Comparison of ENCODE assay signal across 10 mouse cellular contexts in the genomic region with DNA sequence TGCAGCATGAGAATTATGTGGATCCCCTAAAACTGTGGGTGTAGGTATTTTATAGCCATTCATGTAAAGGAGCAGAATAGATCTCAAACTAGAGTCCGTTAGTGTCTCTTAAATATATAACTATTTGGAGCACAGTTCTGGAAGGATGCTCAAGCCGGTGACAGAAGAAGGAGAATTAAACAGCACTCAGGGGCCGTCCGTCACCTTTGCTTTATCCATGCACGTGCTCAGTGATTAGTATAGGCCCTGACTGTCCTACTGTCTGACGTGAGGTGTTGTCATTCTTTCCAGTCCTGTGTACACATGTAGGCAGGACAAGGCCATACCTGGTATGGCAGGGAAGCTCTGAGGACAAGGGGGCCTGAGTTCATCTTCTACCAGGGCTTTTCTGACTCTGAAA.
A peak's percentile ranks its signal among the peaks of the same experiment; 100 is the strongest.
DNase-seq lines count a peak whose midpoint lies in the region; ATAC-seq lines count a peak whose summit lies in the region.
"Had no signal": no experiment of that assay in that cellular context is flagged by ENCODE, and none has a peak within 500 bp of the region (broad histone marks: within the 10 kb centered on the region; RNA-seq: fewer than 3 reads in every experiment).

No protein-coding gene starts in this region.

- no peak overlapping the region for H3K4me2 ChIP-seq in midbrain, embryonic 13.5 days (replicated peaks)
- no peak overlapping the region for H3K4me2 ChIP-seq in midbrain, embryonic 16.5 days (ENCODE audit: low read length)
- no peak overlapping the region for H3K4me2 ChIP-seq in stomach, embryonic 16.5 days (ENCODE audit: low read depth, low read length)
- H3K4me2 ChIP-seq: liver, embryonic 11.5 days had no signal

- H3K9me3 ChIP-seq in heart, embryonic 10.5 days = no peaks in the 10 kb centered on the region
- no peaks in the 10 kb centered on the region for H3K9me3 ChIP-seq in midbrain, embryonic 13.5 days
- no peaks in the 10 kb centered on the region for H3K9me3 ChIP-seq in midbrain, embryonic 16.5 days (replicated peaks; ENCODE audit: control insufficient read depth, low read length, poor library complexity, severe bottlenecking)
- no peaks in the 10 kb centered on the region for H3K9me3 ChIP-seq in limb, embryonic 10.5 days (replicated peaks)
- H3K9me3 ChIP-seq in stomach, embryonic 16.5 days (replicated peaks; ENCODE audit: control insufficient read depth, low read length) = no peaks in the 10 kb centered on the region

- intact Hi-C loops in heart, postnatal 10 days (cut with DNase I) = no loop called here

- no peaks in the 10 kb centered on the region for H3K27me3 ChIP-seq in heart, embryonic 10.5 days (ENCODE audit: insufficient read depth, poor library complexity, severe bottlenecking)
- no peaks in the 10 kb centered on the region for H3K27me3 ChIP-seq in midbrain, embryonic 13.5 days
- H3K27me3 ChIP-seq in midbrain, embryonic 16.5 days (ENCODE audit: control insufficient read depth, insufficient read depth, low read depth, low read length) = no peaks in the 10 kb centered on the region
- H3K27me3 ChIP-seq in limb, embryonic 10.5 days (ENCODE audit: low read depth, poor library complexity, severe bottlenecking) = no peaks in the 10 kb centered on the region
- H3K27me3 ChIP-seq in stomach, embryonic 16.5 days (ENCODE audit: control insufficient read depth, insufficient read depth, low read length) = no peaks in the 10 kb centered on the region

- 75% methylated on average over 6 of the region's 6 CpGs for WGBS in heart, embryonic 10.5 days
- WGBS in midbrain, embryonic 13.5 days = 86% methylated on average over 6 of the region's 6 CpGs
- WGBS in midbrain, embryonic 16.5 days = 77% methylated on average over 6 of the region's 6 CpGs
- 86% methylated on average over 6 of the region's 6 CpGs for WGBS in limb, embryonic 10.5 days
- WGBS in stomach, embryonic 16.5 days = 73% methylated on average over 6 of the region's 6 CpGs

- no peak for ATAC-seq in midbrain, embryonic 13.5 days
- ATAC-seq in midbrain, embryonic 16.5 days = no peak
- no peak for ATAC-seq in stomach, embryonic 16.5 days (ENCODE audit: insufficient read depth, low FRiP score)

- H3K36me3 ChIP-seq in heart, embryonic 10.5 days = no peaks in the 10 kb centered on the region
- H3K36me3 ChIP-seq in midbrain, embryonic 13.5 days = no peaks in the 10 kb centered on the region
- H3K36me3 ChIP-seq in midbrain, embryonic 16.5 days (ENCODE audit: control insufficient read depth, insufficient read depth, low read length) = no peaks in the 10 kb centered on the region
- H3K36me3 ChIP-seq in limb, embryonic 10.5 days = no peaks in the 10 kb centered on the region
- H3K36me3 ChIP-seq in stomach, embryonic 16.5 days (ENCODE audit: control insufficient read depth, insufficient read depth, low read length) = no peaks in the 10 kb centered on the region

- DNase-seq in heart, embryonic 10.5 days (ENCODE audit: low spot score) = no peak
- DNase-seq in heart, postnatal 10 days = no peak
- DNase-seq in limb, embryonic 10.5 days (ENCODE audit: low spot score) = no peak
- DNase-seq in urinary bladder, postnatal 36 days (ENCODE audit: low spot score in 2 of 2) = no peak
- no peak for DNase-seq in gastrocnemius, adult 8-10 months (ENCODE audit: low spot score in 2 of 2)
- DNase-seq: heart, postnatal 36 days had no signal

- peak overlapping the region; percentile 30; the same call in 1 of the 2 replicates for H3K27ac ChIP-seq in heart, embryonic 10.5 days
- peak overlapping the region; percentile 22; the same call in 1 of the 2 replicates for H3K27ac ChIP-seq in midbrain, embryonic 13.5 days
- H3K27ac ChIP-seq in midbrain, embryonic 16.5 days (ENCODE audit: low read length) = no peak overlapping the region; the same call in 1 of the 2 replicates
- H3K27ac ChIP-seq in limb, embryonic 10.5 days = peak overlapping the region; percentile 84
- H3K27ac ChIP-seq in stomach, embryonic 16.5 days (ENCODE audit: low read length) = peak overlapping the region; percentile 79

- H3K4me1 ChIP-seq in heart, embryonic 10.5 days = peaks cover 49% of the 10 kb centered on the region
- peaks cover 82% of the 10 kb centered on the region for H3K4me1 ChIP-seq in midbrain, embryonic 13.5 days (replicated peaks)
- peaks cover 67% of the 10 kb centered on the region for H3K4me1 ChIP-seq in midbrain, embryonic 16.5 days (ENCODE audit: control insufficient read depth, insufficient read depth, low read length)
- peaks cover 64% of the 10 kb centered on the region for H3K4me1 ChIP-seq in limb, embryonic 10.5 days
- H3K4me1 ChIP-seq in stomach, embryonic 16.5 days (ENCODE audit: control insufficient read depth, insufficient read depth, low read length) = peaks cover 43% of the 10 kb centered on the region

- H3K4me3 ChIP-seq in heart, embryonic 10.5 days = no peak overlapping the region
- H3K4me3 ChIP-seq in midbrain, embryonic 13.5 days (replicated peaks) = no peak overlapping the region
- H3K4me3 ChIP-seq in midbrain, embryonic 16.5 days (ENCODE audit: low read depth, low read length) = no peak overlapping the region
- H3K4me3 ChIP-seq in limb, embryonic 10.5 days = no peak overlapping the region
- no peak overlapping the region for H3K4me3 ChIP-seq in stomach, embryonic 16.5 days (replicated peaks; ENCODE audit: low read length)

- peak overlapping the region; percentile 43; the same call in 1 of the 2 replicates for H3K9ac ChIP-seq in midbrain, embryonic 13.5 days (replicated peaks)
- H3K9ac ChIP-seq in midbrain, embryonic 16.5 days (ENCODE audit: low read depth, low read length) = no peak overlapping the region
- H3K9ac ChIP-seq in stomach, embryonic 16.5 days (ENCODE audit: low read length) = no peak overlapping the region
